Mouse (Mus musculus): ENCODE results near the gene Olfr766-ps1. TPM values are rescaled to one million over a fixed set of nuclear protein-coding genes. Genes with fewer than 3 reads are reported as not detected.
"Not testable (repeated sequence)": the region's sequence is repeated elsewhere in the genome, so short reads cannot be mapped to it uniquely, and the experiment has no call there.

Olfr766-ps1 gene
- polyA plus RNA-seq (2016; fragmentation: Nextera tagmentation; extraction: Ambion mirVana): not detected in 2 replicates

- DNase-seq (ENCODE audit: low spot score): no peak
- H3K27me3 ChIP-seq (ENCODE audit: insufficient read depth, poor library complexity, severe bottlenecking): no peaks in the 10 kb centered on the region
- no peaks in the 10 kb centered on the region for H3K36me3 ChIP-seq
- no peak within 1 kb of the TSS for H3K4me3 ChIP-seq
- H3K27ac ChIP-seq: no peak within 1 kb of the TSS
- H3K9me3 ChIP-seq: no peaks in the 10 kb centered on the region
- no peaks in the 10 kb centered on the region for H3K4me1 ChIP-seq
- WGBS: 77% methylated on average over 2 of the region's 2 CpGs
Observed at GRCm38 (mm10) chr10:129068877-129069276, at the start of gene Olfr766-ps1. Olfr766-ps1 (minus strand) TSS chr10:129068977.

GRCm38 (mm10) chr10:129117761-129118160, 49.0 kb upstream of the Olfr766-ps1 start, which contains the start of gene Olfr769:
Olfr769 (minus strand) TSS chr10:129117861.
- Histone ChIP-seq H3K4me3 (no peak within 1 kb of the TSS), H3K4me1 (no peaks in the 10 kb centered on the region), H3K27ac (no peak within 1 kb of the TSS), H3K36me3 (no peaks in the 10 kb centered on the region), H3K9me3 (no peaks in the 10 kb centered on the region), H3K27me3 (ENCODE audit: insufficient read depth, poor library complexity, severe bottlenecking) (no peaks in the 10 kb centered on the region)
- WGBS: 79% methylated on average over 2 of the region's 2 CpGs
- DNase-seq (ENCODE audit: low spot score): no peak

GRCm38 (mm10) chr10:129115146-129115545, 46.4 kb upstream of the Olfr766-ps1 start:
- Histone ChIP-seq H3K4me1 (no peaks in the 10 kb centered on the region), H3K9me3 (peaks cover 3% of the 10 kb centered on the region; the same call in 1 of the 2 replicates), H3K4me3 (no peak overlapping the region), H3K27ac (no peak overlapping the region), H3K36me3 (no peaks in the 10 kb centered on the region), H3K27me3 (ENCODE audit: insufficient read depth, poor library complexity, severe bottlenecking) (no peaks in the 10 kb centered on the region)
- 92% methylated on average over 3 of the region's 3 CpGs for WGBS
- no peak for DNase-seq (ENCODE audit: low spot score)

GRCm38 (mm10) chr10:129101231-129101630, 32.5 kb upstream of the Olfr766-ps1 start:
- Histone ChIP-seq H3K27me3 (ENCODE audit: insufficient read depth, poor library complexity, severe bottlenecking) (no peaks in the 10 kb centered on the region), H3K27ac (no peak overlapping the region), H3K9me3 (no peaks in the 10 kb centered on the region), H3K4me3 (no peak overlapping the region), H3K36me3 (no peaks in the 10 kb centered on the region), H3K4me1 (no peaks in the 10 kb centered on the region)
- no peak for DNase-seq (ENCODE audit: low spot score)
- WGBS: 40% methylated on average over 3 of the region's 3 CpGs

GRCm38 (mm10) chr10:129099275-129099674, 30.5 kb upstream of the Olfr766-ps1 start, which contains the start of gene Olfr768:
Olfr768 (minus strand) TSS chr10:129099375.
- no peaks in the 10 kb centered on the region for H3K27me3 ChIP-seq (ENCODE audit: insufficient read depth, poor library complexity, severe bottlenecking)
- no peak within 1 kb of the TSS for H3K27ac ChIP-seq
- no peaks in the 10 kb centered on the region for H3K36me3 ChIP-seq
- whole genome bisulfite sequencing: 70% methylated on average over 1 of the region's 1 CpGs
- H3K4me3 ChIP-seq: no peak within 1 kb of the TSS
- no peaks in the 10 kb centered on the region for H3K4me1 ChIP-seq
- no peak for DNase-seq (ENCODE audit: low spot score)
- no peaks in the 10 kb centered on the region for H3K9me3 ChIP-seq

GRCm38 (mm10) chr10:129082810-129083209, 14.0 kb upstream of the Olfr766-ps1 start, which contains the start of gene Olfr767:
Olfr767 (minus strand) TSS chr10:129082910.
- H3K27ac ChIP-seq; H3K4me1 ChIP-seq; H3K27me3 ChIP-seq (ENCODE audit: insufficient read depth, poor library complexity, severe bottlenecking); H3K9me3 ChIP-seq; H3K36me3 ChIP-seq; H3K4me3 ChIP-seq; DNase-seq (ENCODE audit: low spot score): not testable (repeated sequence)

GRCm38 (mm10) chr10:129049898-129050297, 18.9 kb downstream of the Olfr766-ps1 start, which contains the start of gene Olfr765:
Olfr765 (minus strand) TSS chr10:129049998.
- not testable (repeated sequence) for H3K4me3 ChIP-seq; H3K27ac ChIP-seq; H3K4me1 ChIP-seq; H3K27me3 ChIP-seq (ENCODE audit: insufficient read depth, poor library complexity, severe bottlenecking); H3K36me3 ChIP-seq; DNase-seq (ENCODE audit: low spot score); H3K9me3 ChIP-seq

- H3K27ac ChIP-seq: no peak within 1 kb of the TSS
- no peak within 1 kb of the TSS for H3K4me3 ChIP-seq
- H3K36me3 ChIP-seq: no peaks in the 10 kb centered on the region
- H3K9me3 ChIP-seq: no peaks in the 10 kb centered on the region
- 75% methylated on average over 3 of the region's 3 CpGs for WGBS
- no peaks in the 10 kb centered on the region for H3K4me1 ChIP-seq
- DNase-seq (ENCODE audit: low spot score): no peak
- no peaks in the 10 kb centered on the region for H3K27me3 ChIP-seq (ENCODE audit: insufficient read depth, poor library complexity, severe bottlenecking)
Observed at GRCm38 (mm10) chr10:129039796-129040195, 29.0 kb downstream of the Olfr766-ps1 start, which contains the start of gene Olfr764-ps1. Olfr764-ps1 (minus strand) TSS chr10:129039896.

- Histone ChIP-seq H3K9me3 (no peaks in the 10 kb centered on the region), H3K4me1 (no peaks in the 10 kb centered on the region), H3K27me3 (ENCODE audit: insufficient read depth, poor library complexity, severe bottlenecking) (no peaks in the 10 kb centered on the region), H3K27ac (no peak overlapping the region), H3K4me3 (no peak overlapping the region), H3K36me3 (no peaks in the 10 kb centered on the region)
- WGBS: 77% methylated on average over 2 of the region's 2 CpGs
- no peak for DNase-seq (ENCODE audit: low spot score)
Observed at GRCm38 (mm10) chr10:129028343-129028742, 40.4 kb downstream of the Olfr766-ps1 start.

- WGBS: 56% methylated on average over 3 of the region's 3 CpGs
- no peak overlapping the region for H3K27ac ChIP-seq
- no peak overlapping the region for H3K4me3 ChIP-seq
- H3K27me3 ChIP-seq (ENCODE audit: insufficient read depth, poor library complexity, severe bottlenecking): no peaks in the 10 kb centered on the region
- no peaks in the 10 kb centered on the region for H3K9me3 ChIP-seq
- H3K4me1 ChIP-seq: no peaks in the 10 kb centered on the region
- no peak for DNase-seq (ENCODE audit: low spot score)
- H3K36me3 ChIP-seq: no peaks in the 10 kb centered on the region
Observed at GRCm38 (mm10) chr10:129026018-129026662, 42.6 kb downstream of the Olfr766-ps1 start.

GRCm38 (mm10) chr10:129023319-129023718, 45.5 kb downstream of the Olfr766-ps1 start:
- no peak overlapping the region for H3K4me3 ChIP-seq
- no peaks in the 10 kb centered on the region for H3K36me3 ChIP-seq
- no peaks in the 10 kb centered on the region for H3K4me1 ChIP-seq
- DNase-seq (ENCODE audit: low spot score): no peak
- no peak overlapping the region for H3K27ac ChIP-seq
- H3K9me3 ChIP-seq: no peaks in the 10 kb centered on the region
- no peaks in the 10 kb centered on the region for H3K27me3 ChIP-seq (ENCODE audit: insufficient read depth, poor library complexity, severe bottlenecking)

- Histone ChIP-seq H3K9me3 (no peaks in the 10 kb centered on the region), H3K27me3 (ENCODE audit: insufficient read depth, poor library complexity, severe bottlenecking) (no peaks in the 10 kb centered on the region)
- no peak for DNase-seq (ENCODE audit: low spot score)
Observed at GRCm38 (mm10) chr10:129014477-129014876, 54.3 kb downstream of the Olfr766-ps1 start.

More at GRCm38 (mm10) chr10:129014477-129014876, 54.3 kb downstream of the Olfr766-ps1 start:
- Histone ChIP-seq H3K4me3 (no peak overlapping the region), H3K4me1 (no peaks in the 10 kb centered on the region), H3K36me3 (no peaks in the 10 kb centered on the region), H3K27ac (no peak overlapping the region)
